Mouse (Mus musculus) liver, embryonic 13.5 days (tissue): ENCODE measurements at regions not wholly inside any gene's neighbourhood (a gene's known extent, or its start where the extent isn't known, plus 50 kb on each side); places are given as distances from the start of the nearest gene placed in this dataset.

Experiments
- ATAC-seq: fragments of 200-750 bp; cut with Nextera tagmentation; 2 replicates; pipeline ENCODE4 v1.8.0; 2017; ENCODE audit warnings: low read depth, mild to moderate bottlenecking, moderate number of reproducible peaks, moderate library complexity
- DNase-seq: peaks from one replicate; pipeline ENCODE4 v3.0.0; 2022
- H3K27ac ChIP-seq: fragments of 300-500 bp; sonication (generic); 2 replicates; pipeline ENCODE4 v1.5.1; 2015; ENCODE audit warnings: moderate library complexity, mild to moderate bottlenecking, inconsistent platforms
- H3K27me3 ChIP-seq: fragments of 300-500 bp; sonication (generic); 2 replicates; pipeline ENCODE4 v1.6.1; 2015; ENCODE audit warnings: mild to moderate bottlenecking, inconsistent platforms
- H3K36me3 ChIP-seq: fragments of 300-500 bp; sonication (generic); 2 replicates; pipeline ENCODE4 v1.6.1; 2015; ENCODE audit warnings: mild to moderate bottlenecking, inconsistent platforms
- H3K4me1 ChIP-seq: fragments of 300-500 bp; sonication (generic); replicated peaks from 2 replicates; pipeline ENCODE4 v1.6.1; 2015; ENCODE audit warnings: inconsistent platforms
- H3K4me2 ChIP-seq: fragments of 300-500 bp; sonication (generic); 2 replicates; pipeline ENCODE4 v1.6.1; 2015; ENCODE audit warnings: inconsistent platforms, mild to moderate bottlenecking, moderate library complexity
- H3K4me3 ChIP-seq: fragments of 300-500 bp; sonication (generic); replicated peaks from 2 replicates; pipeline ENCODE4 v1.5.1; 2015; ENCODE audit warnings: mild to moderate bottlenecking, inconsistent platforms
- H3K9ac ChIP-seq: fragments of 300-500 bp; sonication (generic); 2 replicates; pipeline ENCODE4 v1.6.1; 2015; ENCODE audit warnings: mild to moderate bottlenecking, inconsistent platforms
- H3K9me3 ChIP-seq: fragments of 300-500 bp; sonication (generic); replicated peaks from 2 replicates; pipeline ENCODE4 v1.6.1; 2016; ENCODE audit warnings: inconsistent platforms
- WGBS: fragments of 180-500 bp; shearing (Covaris S2); methylation state at CpG from one replicate; pipeline ENCODE4 v1.1.7; 2015; ENCODE audit not compliant: insufficient replicate concordance; 5-methylcytosine and 5-hydroxymethylcytosine counted together

DNA sequence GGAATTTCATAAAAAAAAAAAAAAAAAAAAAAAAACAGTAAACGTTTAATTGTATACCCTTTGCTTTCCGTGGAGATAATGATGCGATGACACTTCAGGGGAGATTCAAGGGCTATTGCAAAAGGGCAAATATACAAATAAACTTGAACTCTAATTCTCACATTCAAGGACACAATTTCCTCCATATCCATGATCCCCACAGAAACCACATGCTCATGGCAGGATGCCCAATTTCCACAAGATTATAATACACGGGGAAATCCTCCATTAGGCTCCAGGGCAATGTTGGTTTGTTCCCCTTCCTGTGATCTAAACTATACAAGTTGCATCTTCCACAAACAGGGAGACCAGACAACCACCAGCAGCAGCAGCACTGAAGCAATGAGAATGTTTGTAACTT, 781.4 kb downstream of the Nr2f2 start:
- ATAC-seq (no peak), DNase-seq (no peak)
- Histone ChIP-seq H3K9me3 (no peaks in the 10 kb centered on the region), H3K36me3 (no peaks in the 10 kb centered on the region), H3K9ac (no peak overlapping the region), H3K4me3 (no peak overlapping the region), H3K27ac (no peak overlapping the region), H3K27me3 (no peaks in the 10 kb centered on the region), H3K4me2 (no peak overlapping the region), H3K4me1 (no peaks in the 10 kb centered on the region)
- 60% methylated on average over 4 of the region's 4 CpGs for WGBS

GRCm38 (mm10) chr7:69584516-69584915, 782.0 kb downstream of the Nr2f2 start:
- WGBS = 60% methylated on average over 2 of the region's 2 CpGs
- Histone ChIP-seq H3K4me3 (no peak overlapping the region), H3K9me3 (no peaks in the 10 kb centered on the region), H3K4me2 (no peak overlapping the region), H3K9ac (no peak overlapping the region), H3K36me3 (no peaks in the 10 kb centered on the region), H3K4me1 (no peaks in the 10 kb centered on the region), H3K27ac (no peak overlapping the region), H3K27me3 (no peaks in the 10 kb centered on the region)
- ATAC-seq = no peak
- DNase-seq = no peak

DNA sequence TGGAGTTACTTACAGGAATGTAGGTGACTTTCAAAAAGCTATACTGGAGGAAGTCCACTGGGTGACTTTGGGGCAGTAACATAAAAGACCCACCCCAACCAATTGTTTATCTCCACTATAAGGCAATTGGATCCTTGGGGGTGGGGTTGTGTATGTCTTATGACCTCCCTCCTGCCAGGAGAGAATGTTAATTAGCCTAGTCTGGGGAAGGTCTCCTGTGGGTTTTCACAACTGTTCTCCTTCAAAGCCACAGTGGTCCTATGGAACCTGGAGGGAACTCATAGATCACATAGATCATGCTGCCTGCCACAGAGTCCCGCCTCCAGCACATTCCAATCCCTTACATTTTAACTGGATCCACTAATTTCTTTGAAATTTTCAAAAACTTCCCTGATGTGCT, 782.6 kb downstream of the Nr2f2 start:
- Histone ChIP-seq H3K4me1 (no peaks in the 10 kb centered on the region), H3K36me3 (no peaks in the 10 kb centered on the region), H3K4me2 (no peak overlapping the region), H3K9ac (no peak overlapping the region), H3K27me3 (no peaks in the 10 kb centered on the region), H3K9me3 (no peaks in the 10 kb centered on the region), H3K4me3 (no peak overlapping the region), H3K27ac (no peak overlapping the region)
- DNase-seq (no peak), ATAC-seq (no peak)
- WGBS = 48% methylated on average over 1 of the region's 1 CpGs

DNA sequence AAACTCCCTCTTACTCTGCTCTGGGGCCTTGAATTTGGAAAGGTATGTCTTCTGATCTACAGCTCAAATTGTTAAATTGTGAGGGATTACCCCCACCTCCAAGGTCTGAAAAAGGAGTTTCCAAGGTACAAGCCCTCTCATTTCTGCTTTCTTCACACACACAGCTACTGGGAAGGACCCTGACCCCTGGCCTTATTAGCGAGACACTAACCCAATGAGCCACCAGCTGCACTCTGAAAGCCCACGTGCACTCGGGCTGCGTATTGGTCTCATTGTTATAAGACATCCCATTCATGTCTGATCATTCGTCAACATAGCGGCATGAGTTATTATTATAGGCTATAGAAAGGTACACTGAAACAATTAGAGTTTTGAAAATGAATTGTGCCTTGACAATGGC, 784.9 kb downstream of the Nr2f2 start:
- Histone ChIP-seq H3K36me3 (no peaks in the 10 kb centered on the region), H3K4me3 (no peak overlapping the region), H3K4me2 (no peak overlapping the region), H3K27ac (no peak overlapping the region), H3K9me3 (no peaks in the 10 kb centered on the region), H3K4me1 (no peaks in the 10 kb centered on the region), H3K27me3 (no peaks in the 10 kb centered on the region), H3K9ac (no peak overlapping the region)
- DNase-seq (no peak), ATAC-seq (no peak)
- 74% methylated on average over 6 of the region's 6 CpGs for WGBS

DNA sequence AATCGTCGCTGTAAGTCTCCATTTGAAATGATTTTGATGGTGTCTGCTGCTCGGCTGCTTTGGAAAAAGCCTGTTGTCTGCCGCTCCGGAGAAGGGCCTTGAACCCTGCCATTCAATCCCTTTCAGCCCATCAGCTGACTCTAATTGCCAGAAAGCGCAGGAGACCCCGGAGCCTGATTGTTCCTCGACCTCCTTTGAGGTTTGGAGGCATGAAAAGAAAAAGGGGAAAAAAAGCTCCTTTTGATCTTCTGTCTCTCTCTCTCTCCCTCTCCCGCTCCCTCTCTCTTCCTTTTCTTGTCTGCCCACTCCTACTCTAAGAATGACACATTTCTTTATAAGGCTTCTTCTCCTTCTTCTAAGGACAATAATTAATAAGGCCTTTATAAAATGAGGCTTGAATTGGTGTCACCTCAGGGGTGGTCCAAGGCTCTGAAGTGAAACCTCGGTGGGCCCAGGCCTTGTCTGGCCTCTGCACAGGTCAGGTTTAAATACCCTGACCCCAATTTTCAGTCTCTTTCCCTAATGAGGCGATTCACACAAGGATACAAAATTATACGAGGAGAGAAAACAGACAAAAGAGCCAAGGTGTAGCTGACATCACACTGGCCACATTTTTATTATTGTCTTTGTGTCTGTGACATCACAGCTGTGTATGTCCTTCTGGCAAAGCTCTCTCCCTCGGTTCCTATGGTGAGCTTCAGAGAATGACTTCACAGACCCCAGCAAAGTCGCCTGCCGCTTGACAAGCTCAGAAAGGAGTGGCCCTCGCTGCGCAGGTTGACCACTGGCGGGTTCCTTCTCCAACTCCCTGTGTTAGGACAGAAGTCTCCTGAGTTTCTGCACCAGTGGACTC, 787.4 kb downstream of the Nr2f2 start:
- Histone ChIP-seq H3K9me3 (no peaks in the 10 kb centered on the region), H3K9ac (no peak overlapping the region), H3K4me1 (no peaks in the 10 kb centered on the region), H3K4me2 (no peak overlapping the region), H3K36me3 (no peaks in the 10 kb centered on the region), H3K4me3 (no peak overlapping the region), H3K27me3 (no peaks in the 10 kb centered on the region), H3K27ac (no peak overlapping the region)
- DNase-seq (no peak), ATAC-seq (no peak)
- WGBS = 56% methylated on average over 18 of the region's 18 CpGs

GRCm38 (mm10) chr7:69577754-69578153, 788.8 kb downstream of the Nr2f2 start:
- Histone ChIP-seq H3K36me3 (no peaks in the 10 kb centered on the region), H3K27ac (no peak overlapping the region), H3K9me3 (no peaks in the 10 kb centered on the region), H3K4me3 (no peak overlapping the region), H3K4me2 (no peak overlapping the region), H3K27me3 (no peaks in the 10 kb centered on the region), H3K9ac (no peak overlapping the region), H3K4me1 (no peaks in the 10 kb centered on the region)
- WGBS = 73% methylated on average over 6 of the region's 6 CpGs
- ATAC-seq (no peak), DNase-seq (no peak)

- WGBS = 73% methylated on average over 6 of the region's 6 CpGs
- no peak overlapping the region for H3K9ac ChIP-seq
- DNase-seq (no peak), ATAC-seq (no peak)
- no peaks in the 10 kb centered on the region for H3K36me3 ChIP-seq
- H3K27ac ChIP-seq = no peak overlapping the region
- no peak overlapping the region for H3K4me3 ChIP-seq
- no peak overlapping the region for H3K4me2 ChIP-seq
- H3K4me1 ChIP-seq = no peaks in the 10 kb centered on the region
- H3K9me3 ChIP-seq = no peaks in the 10 kb centered on the region
- no peaks in the 10 kb centered on the region for H3K27me3 ChIP-seq
Measured at GRCm38 (mm10) chr7:69576596-69576995, 789.9 kb downstream of the Nr2f2 start.

DNA sequence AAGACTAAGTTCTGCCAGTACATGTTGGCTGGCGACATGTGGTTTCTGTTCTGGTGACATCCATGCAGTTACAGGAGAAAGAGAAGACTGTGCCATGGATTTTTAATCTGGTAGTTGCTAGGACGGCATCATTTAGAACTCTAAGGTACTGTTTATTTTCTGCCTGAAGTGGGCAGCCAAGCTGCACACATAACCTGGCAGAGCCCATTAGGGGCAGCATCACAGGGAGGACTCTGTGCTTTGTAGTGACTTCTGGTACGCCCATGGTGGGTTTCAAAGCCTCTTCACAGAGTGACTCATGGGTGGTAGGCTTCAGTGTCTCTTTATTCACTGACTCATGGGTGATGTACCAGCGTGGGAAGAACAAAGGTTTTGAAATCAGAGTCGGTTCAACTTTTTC, 792.8 kb downstream of the Nr2f2 start:
- Histone ChIP-seq H3K36me3 (no peaks in the 10 kb centered on the region), H3K4me1 (no peaks in the 10 kb centered on the region), H3K4me2 (no peak overlapping the region), H3K4me3 (no peak overlapping the region), H3K27me3 (no peaks in the 10 kb centered on the region), H3K9me3 (no peaks in the 10 kb centered on the region), H3K27ac (no peak overlapping the region), H3K9ac (no peak overlapping the region)
- no peak for ATAC-seq
- 60% methylated on average over 5 of the region's 5 CpGs for WGBS
- DNase-seq = no peak

- H3K4me1 ChIP-seq = no peaks in the 10 kb centered on the region
- ATAC-seq (no peak), DNase-seq (no peak)
- no peak overlapping the region for H3K27ac ChIP-seq
- WGBS = 54% methylated on average over 7 of the region's 7 CpGs
- no peaks in the 10 kb centered on the region for H3K36me3 ChIP-seq
- no peaks in the 10 kb centered on the region for H3K9me3 ChIP-seq
- no peak overlapping the region for H3K4me3 ChIP-seq
- no peak overlapping the region for H3K9ac ChIP-seq
- H3K4me2 ChIP-seq = no peak overlapping the region
- no peaks in the 10 kb centered on the region for H3K27me3 ChIP-seq
Measured at GRCm38 (mm10) chr7:69572626-69573394, 793.7 kb downstream of the Nr2f2 start.

DNA sequence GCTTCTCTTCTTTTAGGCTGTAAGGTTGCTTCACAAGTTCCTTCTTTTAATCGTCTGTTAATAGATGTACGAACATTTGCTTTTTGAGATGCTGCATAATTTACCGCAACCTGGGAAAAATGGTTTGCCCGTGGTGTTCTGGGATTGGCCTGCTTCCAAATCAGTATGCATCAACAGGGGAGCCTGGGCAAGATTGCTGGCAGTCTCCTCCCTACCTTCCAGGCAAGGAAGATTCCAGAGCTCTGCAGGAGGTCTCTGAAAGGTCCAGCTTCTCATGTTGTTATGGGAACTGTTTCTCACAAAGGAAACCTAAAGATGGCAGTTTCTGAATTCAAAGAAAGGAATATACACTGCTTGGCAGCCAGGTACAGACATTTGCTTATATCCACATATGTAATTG, 799.6 kb downstream of the Nr2f2 start:
- ATAC-seq (no peak), DNase-seq (no peak)
- H3K4me2 ChIP-seq = no peak overlapping the region
- H3K36me3 ChIP-seq = no peaks in the 10 kb centered on the region
- no peak overlapping the region for H3K9ac ChIP-seq
- H3K27ac ChIP-seq = no peak overlapping the region
- H3K27me3 ChIP-seq = no peaks in the 10 kb centered on the region
- WGBS = 69% methylated on average over 4 of the region's 4 CpGs
- no peak overlapping the region for H3K4me3 ChIP-seq
- no peaks in the 10 kb centered on the region for H3K9me3 ChIP-seq
- H3K4me1 ChIP-seq = no peaks in the 10 kb centered on the region

GRCm38 (mm10) chr7:69564432-69564831, 802.1 kb downstream of the Nr2f2 start:
- Histone ChIP-seq H3K27me3 (no peaks in the 10 kb centered on the region), H3K9me3 (no peaks in the 10 kb centered on the region), H3K36me3 (no peaks in the 10 kb centered on the region), H3K4me1 (no peaks in the 10 kb centered on the region), H3K4me3 (no peak overlapping the region), H3K9ac (no peak overlapping the region), H3K27ac (no peak overlapping the region), H3K4me2 (no peak overlapping the region)
- DNase-seq = no peak
- 54% methylated on average over 2 of the region's 2 CpGs for WGBS
- no peak for ATAC-seq

DNA sequence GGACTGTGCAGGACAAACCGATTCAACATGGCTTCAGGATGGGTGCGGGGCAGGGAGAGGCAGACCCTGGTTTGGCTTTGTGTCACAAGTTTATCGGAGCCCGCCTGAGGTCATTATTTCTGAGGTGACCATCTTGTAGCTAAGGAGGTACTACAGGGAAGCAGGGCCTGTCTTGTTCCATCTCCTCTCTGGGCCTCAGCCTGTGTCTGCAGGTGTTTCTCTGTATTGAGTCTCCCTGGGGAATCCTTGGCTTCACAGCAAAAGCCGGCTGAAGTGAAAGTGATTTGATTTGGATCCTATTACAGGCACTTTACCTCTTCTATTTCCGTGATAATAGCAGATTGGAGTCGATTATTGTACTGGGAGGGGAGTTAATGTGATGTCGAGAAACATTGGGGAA, 805.7 kb upstream of the Arrdc4 start:
- Histone ChIP-seq H3K27ac (no peak overlapping the region), H3K4me2 (no peak overlapping the region), H3K4me1 (no peaks in the 10 kb centered on the region), H3K36me3 (no peaks in the 10 kb centered on the region), H3K9ac (no peak overlapping the region), H3K9me3 (no peaks in the 10 kb centered on the region), H3K4me3 (no peak overlapping the region), H3K27me3 (no peaks in the 10 kb centered on the region)
- no peak for ATAC-seq
- no peak for DNase-seq
- WGBS = 63% methylated on average over 8 of the region's 8 CpGs
